23 mouse cellular contexts compared by ENCODE assay signal in genomic region chr15:10704328-10704727, GRCm38 (mm10). TPM values are rescaled to one million over a fixed set of nuclear protein-coding genes. Genes with fewer than 3 reads are reported as not detected.
DNase-seq lines count a peak whose midpoint lies in the region; ATAC-seq and TF ChIP-seq lines count a peak whose summit lies in the region.
"Had no signal": no experiment of that assay in that cellular context is flagged by ENCODE, and none has a peak within 500 bp of the region (broad histone marks: within the 10 kb centered on the region; RNA-seq: fewer than 3 reads in every experiment).

No protein-coding gene starts in this region.

- H3K27ac ChIP-seq in intestine, embryonic 16.5 days (ENCODE audit: low read length) = no peak overlapping the region
- no peak overlapping the region for H3K27ac ChIP-seq in intestine, embryonic 15.5 days
- peak overlapping the region; percentile 50; the same call in 1 of the 2 replicates for H3K27ac ChIP-seq in testis, adult 2 months (ENCODE audit: control insufficient read depth, insufficient read depth, low read depth, low read length)
- H3K27ac ChIP-seq: forebrain, embryonic 15.5 days; limb, embryonic 15.5 days; liver, embryonic 14.5 days; neural tube, embryonic 13.5 days; stomach, postnatal 0 days had no signal

- ATAC-seq in intestine, embryonic 16.5 days = 0 out of 2 replicates have a peak, but pooled peaks have one; percentile 26
- no peak for ATAC-seq in intestine, embryonic 15.5 days
- ATAC-seq: forebrain, embryonic 15.5 days; hindbrain, embryonic 16.5 days; midbrain, embryonic 16.5 days had no signal

- H3K9me3 ChIP-seq in intestine, embryonic 16.5 days (ENCODE audit: control insufficient read depth, low read length) = 0 out of 2 replicates have a peak, but pooled peaks cover 2% of the 10 kb centered on the region
- no peaks in the 10 kb centered on the region for H3K9me3 ChIP-seq in intestine, embryonic 15.5 days
- H3K9me3 ChIP-seq: forebrain, embryonic 15.5 days; limb, embryonic 15.5 days; neural tube, embryonic 13.5 days had no signal

- no peaks in the 10 kb centered on the region for H3K36me3 ChIP-seq in intestine, embryonic 16.5 days (ENCODE audit: control insufficient read depth, insufficient read depth, low read length)
- no peaks in the 10 kb centered on the region for H3K36me3 ChIP-seq in intestine, embryonic 15.5 days
- H3K36me3 ChIP-seq in testis, adult 2 months (ENCODE audit: control insufficient read depth, insufficient read depth, low read length) = no peaks in the 10 kb centered on the region
- H3K36me3 ChIP-seq: forebrain, embryonic 15.5 days had no signal

- TF ChIP-seq POLR2A in testis, adult 2 months (IDR thresholded peaks at IDR 0.05; ENCODE audit: control insufficient read depth, low read depth, low read length) = no peak

- H3K4me2 ChIP-seq in intestine, embryonic 16.5 days (ENCODE audit: low read depth, low read length) = no peak overlapping the region
- no peak overlapping the region for H3K4me2 ChIP-seq in intestine, embryonic 15.5 days (replicated peaks)
- H3K4me2 ChIP-seq: forebrain, embryonic 15.5 days; heart, embryonic 11.5 days; limb, embryonic 15.5 days; lung, embryonic 14.5 days; neural tube, embryonic 13.5 days had no signal

- WGBS in intestine, embryonic 16.5 days = 79% methylated on average over 8 of the region's 8 CpGs
- 84% methylated on average over 8 of the region's 8 CpGs for WGBS in intestine, embryonic 15.5 days

- peaks cover 8% of the 10 kb centered on the region; the same call in 1 of the 2 replicates for H3K4me1 ChIP-seq in intestine, embryonic 16.5 days (ENCODE audit: control insufficient read depth, insufficient read depth, low read length)
- H3K4me1 ChIP-seq in intestine, embryonic 15.5 days (replicated peaks) = peaks cover 7% of the 10 kb centered on the region; the same call in 1 of the 2 replicates
- peaks cover 5% of the 10 kb centered on the region; the same call in 1 of the 2 replicates for H3K4me1 ChIP-seq in testis, adult 2 months (ENCODE audit: control insufficient read depth, insufficient read depth, low read length)

- H3K4me3 ChIP-seq in intestine, embryonic 16.5 days (ENCODE audit: low read length) = no peak overlapping the region
- no peak overlapping the region for H3K4me3 ChIP-seq in intestine, embryonic 15.5 days (replicated peaks)
- H3K4me3 ChIP-seq in testis, adult 2 months (ENCODE audit: control insufficient read depth, low read depth, low read length) = no peak overlapping the region
- H3K4me3 ChIP-seq: forebrain, embryonic 15.5 days; limb, embryonic 15.5 days; myocyte; neural tube, embryonic 13.5 days had no signal

- DNase-seq in adrenal gland, postnatal 10 days = peak; percentile 55
- peak; percentile 51 for DNase-seq in adrenal gland, postnatal 25 days
- no peak for DNase-seq in kidney, adult 9 months
- DNase-seq in embryo, embryonic 10.5 days (ENCODE audit: low spot score) = no peak
- DNase-seq: cerebellum, adult 9-10 months; gastrocnemius, postnatal 10 days; kidney, adult 11 months; kidney, postnatal 4 days; lung, embryonic 14.5 days; thymus, postnatal 25 days had no signal

- H3K27me3 ChIP-seq in intestine, embryonic 16.5 days (replicated peaks; ENCODE audit: control insufficient read depth, insufficient read depth, low read length) = no peaks in the 10 kb centered on the region
- no peaks in the 10 kb centered on the region for H3K27me3 ChIP-seq in intestine, embryonic 15.5 days (replicated peaks)
- H3K27me3 ChIP-seq in testis, adult 2 months (ENCODE audit: control insufficient read depth, insufficient read depth, low read length) = no peaks in the 10 kb centered on the region
- H3K27me3 ChIP-seq: forebrain, embryonic 15.5 days; limb, embryonic 15.5 days; neural tube, embryonic 13.5 days had no signal

- TF ChIP-seq CTCF in testis, adult 2 months (IDR thresholded peaks at IDR 0.05; ENCODE audit: control insufficient read depth, insufficient read depth, insufficient replicate concordance, low read depth, low read length) = no peak

- H3K9ac ChIP-seq in intestine, embryonic 16.5 days (ENCODE audit: low read depth, low read length) = no peak overlapping the region
- no peak overlapping the region for H3K9ac ChIP-seq in intestine, embryonic 15.5 days
- H3K9ac ChIP-seq: forebrain, embryonic 15.5 days; limb, embryonic 15.5 days; liver, embryonic 14.5 days; lung, embryonic 14.5 days; neural tube, embryonic 13.5 days had no signal

RNA-seq across cellular contexts. Expression of gene Rai14, which starts 10.1 kb away (rescaled TPM):
- polyA plus RNA-seq in intestine, embryonic 16.5 days (2015; fragmentation: Nextera tagmentation; extraction: Ambion mirVana) = 11.5 and 11.7 TPM in 2 replicates
- 16.8 and 17.4 TPM in 2 replicates for polyA plus RNA-seq in intestine, embryonic 15.5 days (2015; fragmentation: Nextera tagmentation; extraction: Ambion mirVana)
- total RNA-seq in adrenal gland, postnatal 10 days (2021) = 10 to 100 TPM; 18.7 to 21.0 TPM
- 23.6 and 25.7 TPM in 2 replicates for total RNA-seq in adrenal gland, postnatal 25 days (2021)
- 66.8 and 80.0 TPM in 2 replicates for polyA plus RNA-seq in testis, adult 2 months (2012; rRNA removed)
- total RNA-seq: MEL had no signal

Comparison
In these comparisons a context has a peak if more than half of its experiments do, and no peak if none do; other contexts are left out.
1. DNase-seq: peak in adrenal gland, postnatal 10 days (single experiment) and adrenal gland, postnatal 25 days (single experiment); none in kidney, adult 9 months (single experiment) and embryo, embryonic 10.5 days (single experiment).